Comparison of ENCODE assay signal across 9 mouse cellular contexts in genomic region chr12:79898198-79898930, GRCm38 (mm10).
DNase-seq lines count a peak whose midpoint lies in the region; TF ChIP-seq lines count a peak whose summit lies in the region.
"Had no signal": no experiment of that assay in that cellular context is flagged by ENCODE, and none has a peak within 500 bp of the region (broad histone marks: within the 10 kb centered on the region; RNA-seq: fewer than 3 reads in every experiment).

No protein-coding gene starts in this region.

- no peaks in the 10 kb centered on the region for H3K27me3 ChIP-seq in thymus, adult 2 months (ENCODE audit: control insufficient read depth, insufficient read depth, low read length)

- no peaks in the 10 kb centered on the region for H3K36me3 ChIP-seq in thymus, adult 2 months (ENCODE audit: control insufficient read depth, insufficient read depth, low read length)

- no peak overlapping the region for H3K4me3 ChIP-seq in thymus, adult 2 months (ENCODE audit: control insufficient read depth, insufficient read depth, low read length)

- DNase-seq in heart, adult 11 months: peak; percentile 93
- no peak for DNase-seq in heart, adult 9 months (ENCODE audit: low spot score in 2 of 2)
- DNase-seq in thymus, postnatal 4 days: peak; percentile 44
- DNase-seq in thymus, adult 2 months: no peak
- peak; percentile 47 to 67 for DNase-seq in kidney, postnatal 36 days
- no peak for DNase-seq in layer of hippocampus, postnatal 14 days (ENCODE audit: low spot score in 2 of 2)
- no peak for DNase-seq in right cerebral cortex, postnatal 36 days (ENCODE audit: low spot score in 2 of 2)
- no peak for DNase-seq in gastrocnemius, adult 18-20 months (ENCODE audit: low spot score)

- H3K27ac ChIP-seq in thymus, adult 2 months (ENCODE audit: control insufficient read depth, insufficient read depth, low read length): no peak overlapping the region
- H3K27ac ChIP-seq: macrophage had no signal

- TF ChIP-seq CTCF in thymus, adult 2 months (IDR thresholded peaks at IDR 0.05; ENCODE audit: borderline replicate concordance, control insufficient read depth, extremely low read depth, insufficient read depth, low read length, poor library complexity): no peak

- TF ChIP-seq POLR2A in thymus, adult 2 months (IDR thresholded peaks at IDR 0.05; ENCODE audit: control insufficient read depth, extremely low read depth, insufficient read depth, low read length, poor library complexity): no peak

- 42% methylated on average over 12 of the region's 12 CpGs for WGBS in thymus, adult 2 months

- H3K4me1 ChIP-seq in thymus, adult 2 months (replicated peaks; ENCODE audit: control insufficient read depth, insufficient read depth, low read length): no peaks in the 10 kb centered on the region

Comparison
In these comparisons a context has a peak if more than half of its experiments do, and no peak if none do; other contexts are left out.
1. DNase-seq: peak in heart, adult 11 months (single experiment), thymus, postnatal 4 days (single experiment) and kidney, postnatal 36 days (2 of 2); none in heart, adult 9 months (0 of 2), thymus, adult 2 months (single experiment), layer of hippocampus, postnatal 14 days (0 of 2), right cerebral cortex, postnatal 36 days (0 of 2) and gastrocnemius, adult 18-20 months (single experiment).